Mouse (Mus musculus) gastrocnemius, adult 8-10 months (tissue): ENCODE measurements around the gene Slc38a2. TPM values are rescaled to one million over a fixed set of nuclear protein-coding genes. Genes with fewer than 3 reads are reported as not detected.

Experiments
- DNase-seq, 2 experiments: peaks; one replicate each; pipeline ENCODE4 v3.0.0; 2022; ENCODE audit warnings: low spot score in 2 of 2
- total RNA-seq, 4 experiments: library from RNA; stranded (reverse); gene quantifications; 2 replicates each; pipeline ENCODE4 v1.2.4; 2022

Slc38a2 gene
- total RNA-seq, 4 experiments from 2014 or later: 60.8 to 209 (median 73.5) TPM

- no peak for DNase-seq
These were observed 20.6 kb upstream of the Slc38a2 start for GRCm38 (mm10) chr15:96720146-96720545.

GRCm38 (mm10) chr15:96718466-96718865, 18.9 kb upstream of the Slc38a2 start:
- DNase-seq: no peak

DNA sequence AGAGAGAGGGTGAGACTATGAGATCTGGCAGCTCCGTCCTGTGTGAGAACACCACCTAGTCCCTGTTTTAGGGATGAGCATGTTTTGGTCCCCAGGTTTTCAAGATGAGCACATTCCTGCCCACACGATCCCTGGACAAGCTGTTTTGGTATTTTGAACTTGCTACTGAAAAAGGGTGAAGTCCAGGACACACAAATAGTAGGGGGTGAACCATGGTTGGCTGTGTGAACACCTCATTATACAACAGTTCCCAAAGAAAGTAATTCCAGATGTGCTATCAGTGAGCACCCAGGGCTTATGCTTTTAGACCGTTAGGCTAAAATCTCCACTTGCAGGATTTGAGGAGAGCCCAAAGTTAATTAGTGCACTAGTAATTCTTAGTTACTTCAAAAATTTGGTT, 17.7 kb upstream of the Slc38a2 start:
- no peak for DNase-seq

DNA sequence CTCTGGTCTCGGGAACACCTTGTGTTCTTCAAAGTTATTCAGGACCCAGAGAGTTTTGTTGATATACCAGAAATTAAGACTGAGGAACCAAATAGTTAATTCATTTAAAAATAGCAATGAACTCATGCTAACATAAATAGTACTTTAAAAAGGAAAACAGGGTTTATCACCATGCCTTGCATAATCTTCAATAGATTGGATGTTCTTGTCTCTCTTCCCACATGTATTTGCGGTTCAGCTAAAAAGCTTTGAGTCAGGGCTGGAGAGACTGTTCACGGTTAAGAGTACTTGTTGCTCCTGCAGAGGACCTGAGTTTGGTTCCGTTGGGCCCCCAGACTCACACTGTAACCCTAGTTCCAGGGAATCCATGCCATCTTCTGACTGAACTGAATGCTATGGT, 16.8 kb upstream of the Slc38a2 start:
- no peak for DNase-seq

DNA sequence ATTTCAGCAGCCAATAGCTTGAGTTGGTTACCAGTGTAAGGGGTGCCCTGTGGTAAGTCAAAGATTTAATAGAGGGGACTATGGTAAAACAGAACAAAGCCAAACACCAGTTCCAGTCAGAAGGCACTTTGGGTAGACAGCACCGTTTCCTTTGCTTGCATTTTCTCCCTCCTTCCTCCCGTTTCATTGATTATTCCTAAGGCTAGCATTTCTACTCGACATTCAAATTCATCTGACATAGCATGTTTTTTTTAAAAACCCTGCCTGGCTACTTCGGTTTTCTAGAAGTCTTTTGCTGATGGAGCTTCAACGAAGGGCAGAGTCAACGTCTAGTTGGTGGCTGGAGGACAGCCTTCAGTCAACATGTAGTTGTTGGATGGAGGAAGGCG, 16.2 kb upstream of the Slc38a2 start:
- DNase-seq: no peak

GRCm38 (mm10) chr15:96715079-96715691, 15.7 kb upstream of the Slc38a2 start:
- DNase-seq: no peak

DNA sequence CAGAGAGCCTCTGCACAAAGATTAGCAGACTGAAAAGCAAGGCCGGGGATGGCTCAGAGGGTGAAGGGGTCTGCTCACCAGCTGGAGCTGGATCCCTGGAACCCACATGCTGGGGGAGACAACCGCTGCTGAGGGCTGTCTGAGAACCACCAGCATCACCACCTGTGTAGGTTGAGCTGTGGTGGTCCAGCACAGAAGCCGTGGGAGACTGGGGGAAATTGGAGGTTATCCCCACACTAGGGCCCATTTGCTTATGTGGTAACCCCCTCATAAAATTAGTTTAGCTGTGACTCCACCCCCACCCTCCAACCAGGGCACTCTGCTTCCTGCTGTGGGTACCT, 15.1 kb upstream of the Slc38a2 start:
- DNase-seq: no peak

GRCm38 (mm10) chr15:96713758-96714675, 14.5 kb upstream of the Slc38a2 start:
- no peak for DNase-seq

- no peak for DNase-seq
These were observed 12.8 kb upstream of the Slc38a2 start for GRCm38 (mm10) chr15:96712338-96712737.

- no peak for DNase-seq
These were observed 12.1 kb upstream of the Slc38a2 start for GRCm38 (mm10) chr15:96711664-96712063.

- DNase-seq: no peak
These were observed 11.0 kb upstream of the Slc38a2 start for GRCm38 (mm10) chr15:96710352-96711114.

GRCm38 (mm10) chr15:96709491-96710351, 10.2 kb upstream of the Slc38a2 start:
- peak; percentile 95 to 97 for DNase-seq

DNA sequence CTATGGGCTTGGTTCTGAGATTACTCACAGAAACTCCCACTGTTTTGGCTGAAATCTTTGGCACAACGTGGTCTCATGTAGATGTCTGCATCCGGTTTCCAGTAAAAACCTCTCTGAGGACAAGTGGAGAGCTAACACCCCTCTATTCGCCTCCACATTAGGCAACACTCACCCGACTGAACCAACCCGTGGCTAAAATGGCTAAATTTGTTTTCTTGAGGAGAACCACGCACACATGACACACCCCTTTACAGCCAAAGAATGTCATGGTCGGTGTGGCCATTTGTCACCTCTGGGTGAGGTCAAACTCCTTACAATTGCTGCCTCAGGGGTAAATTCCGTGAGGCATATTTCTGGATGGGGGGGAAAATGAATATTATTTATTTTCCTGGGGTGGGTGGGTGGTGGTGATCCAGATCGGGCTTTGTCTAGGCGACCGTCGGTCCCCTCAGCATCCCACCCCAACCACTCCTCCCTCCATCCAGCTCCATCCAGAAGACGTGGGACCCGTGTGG, 9.5 kb upstream of the Slc38a2 start:
- no peak for DNase-seq

DNA sequence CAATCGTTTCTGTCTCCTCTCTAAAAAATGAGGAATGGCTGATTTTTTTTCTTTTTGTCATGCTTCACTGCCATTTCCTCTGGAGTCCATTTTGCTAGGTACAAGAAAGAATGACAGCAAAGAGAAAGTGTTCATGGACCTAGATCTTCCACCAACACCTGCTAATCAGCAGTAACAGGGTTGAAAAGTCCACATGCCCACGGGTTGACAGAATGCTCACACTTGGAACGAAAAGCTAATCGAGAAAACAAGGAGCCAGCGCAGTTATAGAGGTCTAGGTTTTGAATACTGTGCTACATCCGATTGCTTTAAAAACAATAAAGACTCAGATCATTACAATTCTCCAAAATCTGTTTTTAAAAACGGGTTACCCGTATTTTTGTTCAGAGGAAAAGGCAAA, 8.9 kb upstream of the Slc38a2 start:
- no peak for DNase-seq

- DNase-seq: no peak
These were observed 8.4 kb upstream of the Slc38a2 start for GRCm38 (mm10) chr15:96707936-96708335.

DNA sequence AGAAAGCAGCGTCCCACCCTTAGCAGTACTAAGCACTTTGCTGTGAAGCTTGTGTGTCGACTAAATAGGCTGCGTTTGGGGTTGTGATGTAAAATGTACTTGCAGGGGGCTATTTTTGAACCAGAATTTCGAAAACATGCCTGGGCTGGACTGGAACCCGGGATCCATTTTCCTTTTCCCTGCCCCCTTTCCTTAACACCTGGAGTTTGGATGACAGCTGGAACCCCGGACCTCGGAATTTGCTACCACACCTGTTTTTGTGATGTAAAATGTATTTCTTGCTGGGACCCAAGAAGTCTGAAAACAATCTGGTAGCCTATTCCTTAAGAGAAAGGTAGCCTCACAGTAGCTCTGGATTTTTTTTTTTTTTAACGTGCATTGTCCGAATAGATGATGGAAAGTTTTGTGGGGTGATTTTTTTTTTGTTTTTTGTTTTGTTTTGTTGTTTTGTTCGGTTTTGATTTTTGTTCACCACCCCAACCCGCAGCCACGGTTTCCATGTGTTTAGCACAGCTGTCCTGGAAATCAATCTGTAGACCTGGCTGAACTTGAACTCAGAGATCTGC, 3.0 kb upstream of the Slc38a2 start:
- no peak for DNase-seq

- no peak for DNase-seq
These were observed 1.2 kb upstream of the Slc38a2 start for GRCm38 (mm10) chr15:96700766-96701165.

GRCm38 (mm10) chr15:96698658-96699448, 677 bp downstream of the Slc38a2 start:
- DNase-seq: peak; percentile 73 to 75

- DNase-seq: no peak
These were observed 1.5 kb downstream of the Slc38a2 start for GRCm38 (mm10) chr15:96697901-96698657.
